Mouse (Mus musculus): ENCODE results near the gene Bpifb4. TPM values are rescaled to one million over a fixed set of nuclear protein-coding genes. Genes with fewer than 3 reads are reported as not detected.

Bpifb4 gene
- polyA plus RNA-seq, 1 experiment from 2014 or later, result not detected

DNA sequence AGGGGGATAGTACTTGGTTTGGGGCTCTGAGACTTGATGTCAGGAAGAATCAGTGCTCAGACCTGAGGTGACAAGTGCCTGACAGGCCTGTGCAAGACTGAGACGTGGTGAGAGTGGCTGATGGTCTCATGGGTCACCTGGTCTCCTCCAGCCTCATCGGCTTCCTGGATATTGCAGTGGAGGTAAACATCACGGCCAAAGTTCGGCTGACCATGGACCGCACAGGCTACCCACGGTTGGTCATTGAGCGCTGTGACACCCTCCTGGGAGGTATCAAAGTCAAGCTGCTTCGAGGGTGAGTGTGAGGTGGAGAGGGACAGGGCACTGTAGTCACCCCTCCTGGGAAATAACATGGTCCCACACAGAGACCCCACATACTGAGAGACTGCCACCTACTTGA lies 6.6 kb downstream of the Bpifb4 start:
- Histone ChIP-seq H3K4me3 (replicated peaks) (no peak overlapping the region), H3K27ac (no peak overlapping the region), H3K9me3 (no peaks in the 10 kb centered on the region), H3K27me3 (replicated peaks) (no peaks in the 10 kb centered on the region), H3K4me1 (no peaks in the 10 kb centered on the region), H3K9ac (no peak overlapping the region), H3K36me3 (no peaks in the 10 kb centered on the region), H3K4me2 (no peak overlapping the region)
- 71% methylated on average over 8 of the region's 8 CpGs for WGBS
- peak; percentile 38; the same call in 1 of the 2 replicates for ATAC-seq (ENCODE audit: insufficient read depth, low FRiP score, low read depth)

DNA sequence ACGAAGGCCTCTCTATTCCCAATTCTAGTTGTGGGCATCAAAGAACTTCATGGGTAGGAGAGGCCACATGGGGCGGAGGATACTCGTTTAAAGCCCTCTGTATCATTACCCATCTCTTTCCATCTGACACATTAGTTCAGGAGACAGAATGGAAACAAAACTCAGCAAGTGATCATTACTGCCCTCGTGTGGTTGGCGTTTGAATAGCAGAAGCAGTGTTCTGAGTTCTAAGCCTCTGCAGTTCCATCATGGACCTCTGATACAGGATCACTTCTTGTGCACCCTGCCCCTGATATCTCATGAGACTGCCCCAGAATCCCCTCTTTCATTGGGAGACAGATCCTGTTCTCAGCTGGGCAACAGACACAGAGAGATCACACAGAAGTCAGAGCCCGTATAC lies 14.9 kb downstream of the Bpifb4 start:
- no peak overlapping the region for H3K4me3 ChIP-seq (replicated peaks)
- no peaks in the 10 kb centered on the region for H3K4me1 ChIP-seq
- no peaks in the 10 kb centered on the region for H3K27me3 ChIP-seq (replicated peaks)
- no peak for ATAC-seq (ENCODE audit: insufficient read depth, low FRiP score, low read depth)
- no peak overlapping the region for H3K9ac ChIP-seq
- no peak overlapping the region for H3K4me2 ChIP-seq
- no peak overlapping the region for H3K27ac ChIP-seq
- no peaks in the 10 kb centered on the region for H3K9me3 ChIP-seq
- 21% methylated on average over 6 of the region's 6 CpGs for WGBS
- H3K36me3 ChIP-seq, result no peaks in the 10 kb centered on the region

DNA sequence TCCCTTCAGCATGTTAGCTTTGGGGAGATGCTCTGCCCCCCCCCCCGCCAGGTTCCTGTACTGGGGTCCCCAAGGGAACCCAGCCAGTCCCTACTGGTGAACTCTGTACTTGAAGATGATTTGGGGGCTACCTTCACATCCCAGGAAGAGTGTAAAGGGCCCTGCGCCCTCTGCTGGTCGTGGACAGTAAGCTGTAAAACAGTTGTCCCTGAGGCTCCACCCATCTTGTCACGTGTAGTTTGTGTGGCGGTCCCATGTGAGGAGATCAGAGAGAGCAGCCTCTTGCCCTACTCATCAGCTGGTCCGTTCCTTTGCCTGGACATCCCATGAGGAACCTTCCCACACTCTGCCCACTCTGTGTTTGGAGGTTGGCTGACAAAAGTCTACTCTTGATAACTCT lies 15.8 kb downstream of the Bpifb4 start:
- Histone ChIP-seq H3K4me2 (peak overlapping the region; percentile 32; the same call in 1 of the 2 replicates), H3K36me3 (no peaks in the 10 kb centered on the region), H3K9me3 (no peaks in the 10 kb centered on the region), H3K4me3 (replicated peaks) (no peak overlapping the region), H3K9ac (no peak overlapping the region), H3K4me1 (no peaks in the 10 kb centered on the region), H3K27ac (no peak overlapping the region), H3K27me3 (replicated peaks) (no peaks in the 10 kb centered on the region)
- no peak for ATAC-seq (ENCODE audit: insufficient read depth, low FRiP score, low read depth)
- 6% methylated on average over 6 of the region's 6 CpGs for WGBS

DNA sequence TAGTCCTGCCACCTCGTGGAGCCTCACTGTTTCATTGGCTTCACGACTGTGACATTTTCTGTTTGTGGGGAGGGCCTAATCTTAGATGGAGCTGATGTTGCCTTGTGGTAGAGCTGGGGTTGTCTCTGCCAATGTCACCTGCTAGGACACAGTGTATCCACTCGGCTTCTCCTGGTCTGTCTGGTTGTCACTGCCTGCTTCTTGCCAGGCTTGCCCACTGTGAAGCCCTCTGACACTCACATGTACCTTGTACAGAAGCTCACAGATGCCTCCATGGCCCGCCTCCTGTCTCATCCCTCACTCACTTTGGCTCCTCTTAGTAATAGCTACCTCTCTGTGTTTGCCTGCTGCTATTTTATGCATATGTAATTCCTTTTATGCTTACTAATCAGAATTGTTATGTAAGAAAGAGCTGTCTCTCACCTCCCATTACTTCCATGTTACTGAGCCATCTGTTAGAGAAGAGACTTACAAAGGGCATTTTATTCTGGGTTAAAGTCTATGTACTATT lies 24.9 kb downstream of the Bpifb4 start:
- Histone ChIP-seq H3K9me3 (no peaks in the 10 kb centered on the region), H3K4me2 (no peak overlapping the region), H3K36me3 (no peaks in the 10 kb centered on the region), H3K27ac (no peak overlapping the region), H3K27me3 (replicated peaks) (no peaks in the 10 kb centered on the region), H3K4me3 (replicated peaks) (no peak overlapping the region), H3K4me1 (no peaks in the 10 kb centered on the region), H3K9ac (no peak overlapping the region)
- no peak for ATAC-seq (ENCODE audit: insufficient read depth, low FRiP score, low read depth)
- WGBS, result 64% methylated on average over 4 of the region's 4 CpGs

DNA sequence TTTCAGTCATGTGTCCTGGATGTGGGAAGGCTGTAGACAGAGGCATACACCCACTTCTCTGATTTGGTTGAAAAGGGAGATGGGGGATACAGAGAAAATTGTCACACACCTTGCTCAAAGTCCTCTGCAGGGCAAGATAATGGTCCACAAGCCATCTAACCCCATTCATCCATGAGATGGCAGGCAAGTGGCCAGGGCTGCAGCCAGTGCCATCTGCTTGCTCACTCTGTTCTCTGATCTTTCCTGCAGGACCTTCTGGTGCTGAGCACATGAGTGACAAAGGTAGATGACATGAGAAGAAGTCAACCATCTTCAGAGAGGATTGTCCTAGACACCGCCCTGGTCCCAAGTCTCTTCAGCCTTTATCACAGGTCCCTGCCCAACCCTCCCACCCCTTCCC lies 25.3 kb downstream of the Bpifb4 start:
- WGBS, result 78% methylated on average over 1 of the region's 1 CpGs
- ATAC-seq (ENCODE audit: insufficient read depth, low FRiP score, low read depth), result no peak
- no peak overlapping the region for H3K4me2 ChIP-seq
- H3K27me3 ChIP-seq (replicated peaks), result no peaks in the 10 kb centered on the region
- no peaks in the 10 kb centered on the region for H3K9me3 ChIP-seq
- H3K27ac ChIP-seq, result no peak overlapping the region
- H3K36me3 ChIP-seq, result no peaks in the 10 kb centered on the region
- no peaks in the 10 kb centered on the region for H3K4me1 ChIP-seq
- no peak overlapping the region for H3K4me3 ChIP-seq (replicated peaks)
- H3K9ac ChIP-seq, result no peak overlapping the region

DNA sequence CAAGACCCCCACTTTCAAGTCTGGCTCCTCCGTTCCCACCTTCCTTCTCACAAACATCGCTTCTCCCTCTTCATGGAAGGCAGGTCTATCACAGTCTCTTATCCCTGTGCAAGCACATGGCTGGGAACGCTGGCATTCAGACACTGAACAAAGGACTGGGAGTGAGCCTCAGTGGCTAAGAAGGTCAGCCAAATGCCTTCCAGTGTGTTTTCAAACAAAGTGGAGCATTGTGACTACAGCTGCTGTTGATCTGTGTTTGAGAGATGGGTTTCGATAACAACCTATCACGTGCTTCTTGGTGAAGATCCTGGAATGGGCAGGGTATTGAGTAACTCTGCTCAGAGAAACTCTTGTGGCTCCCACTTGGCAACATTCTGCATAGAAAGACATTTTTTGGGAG lies 32.2 kb downstream of the Bpifb4 start:
- 60% methylated on average over 5 of the region's 5 CpGs for WGBS
- no peaks in the 10 kb centered on the region for H3K27me3 ChIP-seq (replicated peaks)
- no peaks in the 10 kb centered on the region for H3K9me3 ChIP-seq
- no peak overlapping the region for H3K9ac ChIP-seq
- no peaks in the 10 kb centered on the region for H3K4me1 ChIP-seq
- H3K36me3 ChIP-seq, result no peaks in the 10 kb centered on the region
- no peak for ATAC-seq (ENCODE audit: insufficient read depth, low FRiP score, low read depth)
- no peak overlapping the region for H3K4me3 ChIP-seq (replicated peaks)
- H3K27ac ChIP-seq, result no peak overlapping the region
- no peak overlapping the region for H3K4me2 ChIP-seq

DNA sequence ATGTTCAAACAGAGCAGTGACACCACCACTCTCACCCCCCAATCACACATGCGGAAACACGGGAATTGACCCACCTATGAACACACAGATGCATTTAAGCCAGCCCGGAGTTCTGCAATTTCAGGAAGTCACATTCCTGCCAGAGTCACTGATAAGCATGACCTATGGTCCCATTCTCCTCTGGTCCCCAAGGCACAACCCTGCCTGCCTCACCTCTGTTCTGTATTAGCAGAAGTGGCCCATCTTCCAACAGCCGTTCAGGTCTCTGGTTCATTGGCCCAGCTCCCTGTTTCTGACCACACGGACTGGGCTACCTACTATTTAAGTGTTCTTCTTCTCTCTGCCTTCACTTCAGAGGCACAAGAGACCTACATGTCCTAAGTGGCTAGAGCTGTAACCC lies 36.6 kb downstream of the Bpifb4 start, which contains the start of gene Bpifa6:
TSS of gene Bpifa6 (plus strand) at position 364 of the 400 bp plus-strand sequence.
- Histone ChIP-seq H3K4me1 (no peaks in the 10 kb centered on the region), H3K27ac (no peak within 1 kb of the TSS), H3K9me3 (no peaks in the 10 kb centered on the region), H3K36me3 (no peaks in the 10 kb centered on the region), H3K4me2 (no peak within 1 kb of the TSS), H3K4me3 (replicated peaks) (no peak within 1 kb of the TSS), H3K27me3 (replicated peaks) (no peaks in the 10 kb centered on the region), H3K9ac (no peak within 1 kb of the TSS)
- ATAC-seq (ENCODE audit: insufficient read depth, low FRiP score, low read depth), result no peak
- 64% methylated on average over 5 of the region's 5 CpGs for WGBS

DNA sequence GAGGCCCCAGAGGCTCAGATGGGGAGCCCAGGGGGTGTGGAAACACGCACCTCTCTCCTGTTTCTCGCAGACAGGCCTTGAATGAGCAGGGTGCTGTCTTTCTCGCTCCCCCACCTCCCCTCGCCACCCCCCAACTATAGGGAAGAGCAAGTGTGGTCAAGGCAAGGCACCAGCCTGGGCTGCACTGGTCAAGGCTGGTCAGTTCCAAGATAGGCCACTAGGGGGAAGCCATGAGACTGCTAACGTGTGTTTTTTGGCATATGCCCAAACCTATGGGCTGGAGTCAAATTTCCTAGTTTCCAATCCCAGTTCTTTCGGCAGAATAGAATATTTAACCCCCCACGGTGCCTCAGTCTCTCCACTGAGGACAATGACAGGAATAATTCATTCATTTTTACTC lies 57.8 kb downstream of the Bpifb4 start:
- Histone ChIP-seq H3K4me3 (replicated peaks) (no peak overlapping the region), H3K36me3 (no peaks in the 10 kb centered on the region), H3K9ac (no peak overlapping the region), H3K4me1 (no peaks in the 10 kb centered on the region), H3K27ac (no peak overlapping the region), H3K27me3 (replicated peaks) (no peaks in the 10 kb centered on the region), H3K9me3 (no peaks in the 10 kb centered on the region), H3K4me2 (no peak overlapping the region)
- peak; percentile 47; the same call in 1 of the 2 replicates for ATAC-seq (ENCODE audit: insufficient read depth, low FRiP score, low read depth)
- WGBS, result 9% methylated on average over 7 of the region's 7 CpGs

DNA sequence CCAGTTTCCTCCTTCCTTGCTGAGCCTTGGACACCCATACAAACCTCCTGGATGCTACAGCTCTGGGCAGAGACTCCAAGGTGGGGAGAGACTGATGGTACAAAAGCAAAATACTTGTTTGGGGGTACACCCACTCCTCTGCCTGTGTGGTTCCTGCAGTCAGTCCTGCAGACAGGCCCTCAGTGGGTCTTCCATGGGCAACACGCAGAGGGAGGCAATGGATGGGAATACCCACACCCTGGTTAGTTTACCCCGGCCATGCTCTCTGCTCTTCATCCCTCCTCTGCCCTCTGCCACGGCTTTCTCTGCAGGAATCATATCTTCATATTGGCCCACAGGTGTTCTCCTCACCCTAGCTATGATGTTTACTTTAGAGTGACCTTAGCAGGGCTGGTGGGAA lies 62.5 kb downstream of the Bpifb4 start:
- no peaks in the 10 kb centered on the region for H3K27me3 ChIP-seq (replicated peaks)
- H3K4me1 ChIP-seq, result no peaks in the 10 kb centered on the region
- no peak overlapping the region for H3K27ac ChIP-seq
- no peak overlapping the region for H3K9ac ChIP-seq
- no peaks in the 10 kb centered on the region for H3K9me3 ChIP-seq
- no peak overlapping the region for H3K4me2 ChIP-seq
- WGBS, result 66% methylated on average over 3 of the region's 3 CpGs
- H3K4me3 ChIP-seq (replicated peaks), result no peak overlapping the region
- ATAC-seq (ENCODE audit: insufficient read depth, low FRiP score, low read depth), result no peak
- H3K36me3 ChIP-seq, result no peaks in the 10 kb centered on the region

DNA sequence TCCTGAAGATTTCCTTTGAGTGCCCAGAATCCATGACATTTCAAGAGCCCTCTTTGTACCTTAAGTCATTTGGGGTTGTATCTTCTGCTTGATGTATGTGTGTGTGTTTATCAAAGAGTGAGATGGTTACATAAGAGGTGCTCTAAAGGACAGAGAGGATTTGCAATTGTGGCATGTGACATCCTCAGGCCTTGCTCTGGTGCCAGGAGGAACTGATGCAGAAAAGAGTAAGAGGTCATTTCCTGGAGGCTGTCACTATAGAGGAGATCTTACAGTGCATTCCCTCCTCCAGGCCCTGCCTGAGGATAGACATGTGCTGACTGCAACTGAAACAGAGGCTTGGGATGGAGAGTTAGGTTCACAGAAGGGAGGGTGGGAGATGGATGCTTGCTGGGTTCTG lies 63.0 kb downstream of the Bpifb4 start:
- Histone ChIP-seq H3K27ac (no peak overlapping the region), H3K9me3 (no peaks in the 10 kb centered on the region), H3K4me1 (no peaks in the 10 kb centered on the region), H3K4me3 (replicated peaks) (no peak overlapping the region), H3K36me3 (no peaks in the 10 kb centered on the region), H3K9ac (no peak overlapping the region), H3K27me3 (replicated peaks) (no peaks in the 10 kb centered on the region), H3K4me2 (no peak overlapping the region)
- no peak for ATAC-seq (ENCODE audit: insufficient read depth, low FRiP score, low read depth)

DNA sequence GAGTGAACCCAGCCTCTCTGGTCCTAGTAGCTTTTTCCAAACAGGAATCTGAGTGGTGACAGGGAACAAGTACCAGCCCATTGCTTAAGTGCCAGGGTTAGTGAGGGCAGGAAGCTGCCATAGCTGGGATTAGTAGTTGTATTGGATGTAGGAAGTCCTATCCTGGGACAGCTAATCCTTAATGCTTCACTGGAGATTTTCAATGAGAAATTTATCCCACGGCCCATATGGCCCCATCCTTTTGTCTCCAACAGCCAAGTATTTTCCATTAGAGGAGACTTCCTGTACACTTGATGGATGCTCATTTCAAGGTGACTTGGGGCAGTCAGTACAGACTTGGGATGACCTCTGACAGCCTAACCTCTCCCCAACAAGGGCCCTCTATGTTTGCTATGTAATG lies 66.4 kb downstream of the Bpifb4 start:
- Histone ChIP-seq H3K27me3 (replicated peaks) (no peaks in the 10 kb centered on the region), H3K36me3 (no peaks in the 10 kb centered on the region), H3K4me1 (no peaks in the 10 kb centered on the region), H3K27ac (no peak overlapping the region), H3K4me2 (no peak overlapping the region), H3K9me3 (no peaks in the 10 kb centered on the region), H3K9ac (no peak overlapping the region), H3K4me3 (replicated peaks) (no peak overlapping the region)
- 69% methylated on average over 1 of the region's 1 CpGs for WGBS
- no peak for ATAC-seq (ENCODE audit: insufficient read depth, low FRiP score, low read depth)

DNA sequence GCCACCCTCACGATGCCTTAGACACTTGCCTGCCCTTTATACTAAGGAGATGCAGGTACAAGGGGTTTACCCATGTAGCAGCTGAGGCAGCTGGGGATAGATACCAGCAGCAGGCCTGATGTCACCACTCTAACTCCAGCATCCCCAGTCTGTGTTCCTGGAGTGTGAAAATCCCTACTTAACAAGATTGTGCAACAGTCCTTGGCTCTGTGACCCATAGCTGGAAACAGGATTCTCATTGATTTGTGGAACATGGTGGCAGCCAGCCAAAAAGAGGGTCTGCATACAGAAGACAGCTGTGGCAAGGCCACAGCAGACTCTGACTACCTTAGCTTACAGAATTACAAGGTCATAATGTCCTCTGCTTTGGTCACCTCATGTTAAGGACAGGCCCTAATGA lies 67.1 kb downstream of the Bpifb4 start:
- Histone ChIP-seq H3K36me3 (no peaks in the 10 kb centered on the region), H3K27me3 (replicated peaks) (no peaks in the 10 kb centered on the region), H3K27ac (no peak overlapping the region), H3K9me3 (no peaks in the 10 kb centered on the region), H3K9ac (no peak overlapping the region), H3K4me3 (replicated peaks) (no peak overlapping the region), H3K4me2 (no peak overlapping the region), H3K4me1 (no peaks in the 10 kb centered on the region)
- 78% methylated on average over 1 of the region's 1 CpGs for WGBS
- no peak for ATAC-seq (ENCODE audit: insufficient read depth, low FRiP score, low read depth)

DNA sequence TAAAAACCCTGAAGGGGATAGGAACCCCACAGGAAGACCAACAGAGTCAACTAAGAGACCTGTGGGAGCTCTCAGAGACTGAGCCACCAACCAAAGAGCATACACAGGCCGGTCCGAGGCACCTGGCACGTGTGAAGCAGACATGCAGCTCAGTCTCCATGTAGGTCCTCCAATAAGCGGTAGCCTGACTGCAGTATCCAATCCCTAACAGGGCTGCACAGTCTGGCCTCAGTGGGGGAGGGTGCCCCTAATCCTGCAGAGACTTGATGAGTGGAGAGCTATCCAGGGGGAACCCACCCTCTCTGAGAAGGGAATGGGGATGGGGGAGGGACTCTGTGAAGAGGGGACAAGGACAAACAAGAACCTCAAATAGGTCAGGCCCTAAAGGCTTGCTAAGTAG lies 67.7 kb downstream of the Bpifb4 start:
- ATAC-seq (ENCODE audit: insufficient read depth, low FRiP score, low read depth), result no peak
- no peak overlapping the region for H3K27ac ChIP-seq
- H3K9me3 ChIP-seq, result no peaks in the 10 kb centered on the region
- H3K9ac ChIP-seq, result no peak overlapping the region
- no peak overlapping the region for H3K4me2 ChIP-seq
- 74% methylated on average over 4 of the region's 4 CpGs for WGBS
- H3K4me1 ChIP-seq, result no peaks in the 10 kb centered on the region
- H3K4me3 ChIP-seq (replicated peaks), result no peak overlapping the region
- no peaks in the 10 kb centered on the region for H3K36me3 ChIP-seq
- H3K27me3 ChIP-seq (replicated peaks), result no peaks in the 10 kb centered on the region
